Mouse (Mus musculus) brain, embryonic 14.5 days (tissue): ENCODE results near the gene Arap1. TPM values are rescaled to one million over a fixed set of nuclear protein-coding genes. Genes with fewer than 3 reads are reported as not detected.

Source experiments
- DNase-seq: peaks from one replicate; pipeline ENCODE4 v3.0.0-alpha.2; 2011; ENCODE audit warnings: low read depth
- CTCF ChIP-seq: fragments of 200-500 bp; IDR thresholded peaks from 2 replicates; pipeline ENCODE4 v1.5.1; 2012; ENCODE audit warnings: inconsistent platforms, mild to moderate bottlenecking, moderate library complexity, borderline replicate concordance; ENCODE audit not compliant: insufficient read depth, insufficient read length; ENCODE audit errors: extremely low read depth
- POLR2A ChIP-seq: fragments of 200-500 bp; IDR thresholded peaks from 2 replicates; pipeline ENCODE4 v1.6.1; 2012; ENCODE audit warnings: mild to moderate bottlenecking, inconsistent platforms, borderline replicate concordance; ENCODE audit not compliant: poor library complexity, insufficient read depth, insufficient read length, severe bottlenecking; ENCODE audit errors: extremely low read depth
- polyA plus RNA-seq: library from polyadenylated mRNA; depleted of rRNA; stranded (reverse); fragments of >200 nt; gene quantifications from 2 replicates; pipeline ENCODE4 v1.2.3, GENCODE M21; 2012

The Arap1 gene
- polyA plus RNA-seq, 1 experiment = 17.1 TPM

DNA sequence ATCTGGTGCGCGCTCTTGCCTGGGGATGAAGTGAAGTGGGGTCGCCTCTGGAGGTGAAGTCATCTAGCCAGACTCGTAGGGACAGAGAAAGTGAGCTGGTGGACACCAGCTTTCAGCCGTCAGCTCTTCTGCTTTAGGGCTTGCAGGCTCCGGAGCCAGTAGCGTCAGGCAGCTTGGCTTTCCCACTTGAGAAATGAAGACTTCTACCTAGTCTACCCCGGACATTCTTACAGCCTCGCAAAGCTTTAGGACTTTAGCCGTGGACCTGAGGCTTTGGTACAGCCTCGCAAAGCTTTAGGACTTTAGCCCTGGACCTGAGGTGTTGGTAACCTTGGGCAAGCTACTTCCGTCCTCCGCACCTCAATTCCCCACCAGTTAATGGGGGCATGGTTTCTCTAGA, 445 bp downstream of the Arap1 start:
- DNase-seq = peak; percentile 22
- no peak for TF ChIP-seq POLR2A
- TF ChIP-seq CTCF = no peak

DNA sequence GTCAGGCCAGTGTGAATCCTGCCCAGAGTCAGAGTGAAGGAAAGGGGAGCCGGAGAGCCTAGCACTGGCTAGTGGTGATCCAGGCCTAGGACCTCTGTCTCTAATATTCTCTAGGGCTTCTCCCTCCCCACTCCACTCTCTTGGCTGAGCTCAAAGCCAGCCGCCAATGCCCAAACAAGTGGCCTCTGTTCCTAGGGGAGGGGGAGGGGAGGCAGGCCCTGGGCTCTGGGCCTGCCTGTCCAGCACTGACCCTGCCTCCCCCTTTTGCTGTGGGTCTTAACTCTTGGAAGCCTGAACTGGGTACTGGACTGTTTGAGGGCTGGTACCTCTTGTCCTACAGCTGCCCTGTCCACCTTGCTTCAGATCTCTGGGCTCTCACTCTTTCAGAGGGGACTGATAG, 2.0 kb downstream of the Arap1 start:
- DNase-seq = peak; percentile 59
- TF ChIP-seq POLR2A = no peak
- no peak for TF ChIP-seq CTCF

DNA sequence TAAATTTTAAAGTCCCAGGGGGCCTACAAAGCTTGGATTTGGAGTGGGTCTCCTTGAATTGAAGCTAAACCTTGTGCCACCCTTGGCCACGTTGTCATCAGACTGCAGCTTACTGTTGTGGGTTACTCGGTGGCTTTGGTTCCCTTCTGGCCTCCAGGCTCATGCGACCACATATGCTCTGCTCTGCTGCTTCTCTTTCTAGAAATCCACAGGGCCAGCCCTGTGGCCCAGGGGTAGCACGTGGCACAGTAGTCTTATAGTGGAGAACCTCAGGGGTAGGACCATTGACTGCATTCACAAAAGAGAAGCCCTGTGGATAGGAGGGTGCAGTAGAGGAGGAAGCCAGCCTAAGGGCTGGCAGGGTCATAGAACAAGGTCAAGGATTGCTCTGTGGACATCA, 4.5 kb downstream of the Arap1 start:
- no peak for DNase-seq
- no peak for TF ChIP-seq CTCF
- no peak for TF ChIP-seq POLR2A

DNA sequence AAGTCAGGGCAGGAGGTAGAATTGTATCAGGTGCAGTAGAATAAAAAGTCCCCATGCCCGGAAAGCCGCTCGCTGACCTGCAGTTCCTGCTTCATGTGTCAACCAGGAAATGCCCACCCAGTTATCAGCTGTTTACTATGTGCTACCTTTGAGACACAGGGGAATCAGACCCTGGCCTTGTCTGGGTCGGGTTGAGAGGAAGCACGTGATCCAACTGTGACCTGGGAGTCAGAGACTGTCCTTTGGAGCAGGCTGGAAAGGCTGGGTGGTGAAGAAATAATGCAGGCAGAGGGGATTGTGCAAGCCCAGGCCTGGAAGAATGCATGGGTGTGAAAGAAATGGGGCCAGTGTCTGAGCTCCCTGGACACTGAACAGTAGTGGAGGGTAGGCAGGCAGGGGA, 6.6 kb downstream of the Arap1 start:
- DNase-seq = no peak
- TF ChIP-seq POLR2A (no peak), CTCF (no peak)

DNA sequence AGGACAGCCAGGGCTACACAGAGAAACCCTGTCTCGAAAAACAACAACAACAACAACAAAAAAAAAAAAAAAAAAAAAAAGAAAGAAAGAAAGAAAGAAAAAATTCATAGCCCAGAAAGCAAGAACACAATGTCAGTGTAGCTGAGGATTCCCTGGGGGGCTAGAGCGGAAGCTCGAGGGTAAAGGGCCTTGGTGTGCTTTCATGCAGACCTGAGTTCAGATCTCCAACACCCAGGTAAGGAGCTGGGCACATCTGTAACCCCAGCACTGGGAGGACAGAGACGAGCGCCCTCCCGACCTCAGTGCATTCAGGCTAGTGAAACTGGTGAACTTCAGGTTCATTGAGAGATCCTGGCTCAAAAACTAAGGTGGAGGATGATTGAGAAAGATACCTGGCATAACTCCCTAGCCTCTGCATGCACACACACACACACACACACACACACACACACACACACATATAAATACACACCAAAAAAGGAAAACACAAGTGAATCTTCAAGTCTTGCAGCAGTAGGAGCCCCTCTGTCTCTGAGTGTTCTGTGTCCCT, 7.8 kb downstream of the Arap1 start:
- TF ChIP-seq CTCF = no peak
- no peak for TF ChIP-seq POLR2A
- no peak for DNase-seq

DNA sequence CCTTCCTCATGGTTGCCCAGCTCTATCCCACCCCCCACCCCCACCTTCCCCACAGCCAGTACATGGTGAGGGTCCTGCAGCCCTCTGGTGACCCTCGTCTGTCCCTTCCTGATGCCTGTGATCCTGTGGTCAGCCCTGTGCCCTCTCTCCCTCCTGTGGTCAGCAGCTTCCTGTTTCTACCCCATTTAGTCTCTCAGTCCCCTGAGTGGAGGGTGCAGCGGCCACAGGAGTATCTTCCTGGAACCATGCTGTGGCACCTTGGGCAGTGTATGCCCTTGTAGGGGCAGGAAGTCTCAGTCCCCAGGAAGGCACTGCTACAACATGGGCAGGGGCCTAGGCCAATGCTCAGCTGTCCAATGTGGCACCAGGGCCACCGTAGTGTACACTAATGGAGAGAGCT, 9.0 kb downstream of the Arap1 start:
- TF ChIP-seq CTCF (no peak), POLR2A (no peak)
- DNase-seq = no peak

DNA sequence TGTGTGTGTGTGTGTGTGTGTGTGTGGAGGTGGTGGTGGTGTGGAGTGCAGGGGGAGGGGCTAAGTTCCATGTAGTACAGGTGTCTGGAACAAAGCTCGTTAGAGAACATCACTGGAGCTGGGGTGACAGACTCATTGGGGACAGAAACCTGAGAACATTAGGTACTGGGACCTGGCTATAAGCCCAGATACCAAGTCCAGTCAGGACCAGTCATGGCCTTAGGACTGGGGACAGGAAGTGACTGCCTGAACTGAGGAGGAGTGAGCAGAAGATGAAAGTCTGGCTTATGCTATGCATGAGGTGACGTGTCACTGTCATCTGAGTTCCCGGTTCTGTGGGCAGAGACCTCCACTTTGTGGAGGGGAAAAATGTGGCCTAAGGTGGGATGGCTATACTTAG, 12.5 kb downstream of the Arap1 start:
- no peak for DNase-seq
- TF ChIP-seq CTCF (no peak), POLR2A (no peak)

DNA sequence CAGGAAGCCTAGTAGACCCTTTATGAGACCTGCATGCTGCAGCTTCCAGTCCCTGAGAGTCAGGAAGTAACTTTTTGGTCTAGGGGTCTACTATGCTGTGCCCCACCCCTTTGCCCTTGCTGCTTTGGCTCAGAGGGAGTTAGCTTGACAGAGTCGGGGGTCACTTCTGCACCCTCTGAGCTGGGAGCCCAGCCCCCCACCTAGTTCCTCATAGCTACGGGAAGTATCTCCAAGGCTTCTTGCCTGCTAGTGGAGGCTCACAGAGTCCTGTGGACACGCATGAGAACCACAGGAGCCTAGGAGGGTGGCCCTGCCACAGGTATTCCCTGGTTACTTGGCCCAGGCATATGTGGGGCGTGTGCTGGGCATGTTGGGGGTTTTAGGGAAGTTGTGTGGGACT, 13.2 kb downstream of the Arap1 start:
- no peak for TF ChIP-seq POLR2A
- no peak for TF ChIP-seq CTCF
- no peak for DNase-seq

DNA sequence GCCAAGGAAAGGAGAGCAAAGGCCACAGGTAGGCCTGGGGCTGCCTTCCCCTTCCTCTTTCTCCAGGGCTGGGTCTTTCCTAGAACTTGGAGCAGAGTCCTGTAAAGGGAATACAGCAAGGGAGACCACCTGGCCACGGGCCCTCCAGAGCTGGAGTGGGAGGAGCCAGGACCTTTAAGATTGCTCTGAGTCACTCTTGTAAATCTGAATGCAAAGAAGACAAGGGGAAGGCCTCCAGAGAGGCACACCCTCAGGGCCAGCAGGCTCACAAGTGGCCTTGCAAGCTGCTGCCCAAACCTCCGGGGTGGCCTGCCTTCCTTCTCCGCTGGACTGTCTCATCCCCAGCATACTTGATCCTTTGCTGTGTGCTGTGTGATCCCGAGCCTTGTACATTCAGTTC, 13.9 kb downstream of the Arap1 start:
- no peak for DNase-seq
- no peak for TF ChIP-seq POLR2A
- no peak for TF ChIP-seq CTCF

DNA sequence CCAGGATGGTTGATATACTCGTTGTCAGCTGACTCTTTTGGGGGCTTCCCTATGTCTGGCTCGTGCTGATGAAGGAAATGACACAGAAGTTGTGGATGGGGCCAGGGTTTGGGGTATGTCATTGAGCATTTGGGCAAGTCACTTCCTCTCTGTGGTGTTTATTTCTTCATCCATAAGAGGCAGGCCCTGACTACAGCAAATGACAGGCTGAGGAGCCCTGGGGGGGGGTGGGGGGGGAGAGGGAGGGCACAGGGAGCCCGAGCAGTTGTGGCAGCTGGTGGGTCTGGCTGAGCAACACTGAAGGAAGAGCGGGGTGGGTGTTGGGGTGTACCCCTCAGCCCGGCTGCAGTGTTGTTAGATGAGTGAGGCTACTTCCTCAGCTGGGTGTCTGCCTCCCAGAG, 14.9 kb downstream of the Arap1 start:
- no peak for DNase-seq
- TF ChIP-seq POLR2A = no peak

DNA sequence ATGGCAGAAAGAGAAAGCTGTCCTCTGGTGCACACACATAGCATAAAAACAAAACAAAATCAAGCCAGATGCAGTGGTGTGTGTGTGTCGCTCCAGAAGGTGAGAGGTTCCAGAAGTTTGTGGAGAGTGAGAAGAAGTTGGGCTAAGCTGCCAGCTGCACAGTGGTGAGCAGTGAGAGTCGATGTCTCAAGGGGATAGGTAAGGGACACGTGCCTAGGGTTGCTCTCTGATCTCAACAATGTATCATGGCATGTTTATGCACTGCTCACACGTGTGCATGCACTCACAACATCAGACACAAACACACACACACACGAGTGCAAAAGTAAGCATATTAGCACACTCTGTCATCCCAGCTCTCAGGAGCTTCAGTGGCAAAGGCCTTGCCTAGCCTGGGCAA, 16.0 kb downstream of the Arap1 start:
- no peak for TF ChIP-seq POLR2A
- TF ChIP-seq CTCF = no peak
- DNase-seq = no peak

DNA sequence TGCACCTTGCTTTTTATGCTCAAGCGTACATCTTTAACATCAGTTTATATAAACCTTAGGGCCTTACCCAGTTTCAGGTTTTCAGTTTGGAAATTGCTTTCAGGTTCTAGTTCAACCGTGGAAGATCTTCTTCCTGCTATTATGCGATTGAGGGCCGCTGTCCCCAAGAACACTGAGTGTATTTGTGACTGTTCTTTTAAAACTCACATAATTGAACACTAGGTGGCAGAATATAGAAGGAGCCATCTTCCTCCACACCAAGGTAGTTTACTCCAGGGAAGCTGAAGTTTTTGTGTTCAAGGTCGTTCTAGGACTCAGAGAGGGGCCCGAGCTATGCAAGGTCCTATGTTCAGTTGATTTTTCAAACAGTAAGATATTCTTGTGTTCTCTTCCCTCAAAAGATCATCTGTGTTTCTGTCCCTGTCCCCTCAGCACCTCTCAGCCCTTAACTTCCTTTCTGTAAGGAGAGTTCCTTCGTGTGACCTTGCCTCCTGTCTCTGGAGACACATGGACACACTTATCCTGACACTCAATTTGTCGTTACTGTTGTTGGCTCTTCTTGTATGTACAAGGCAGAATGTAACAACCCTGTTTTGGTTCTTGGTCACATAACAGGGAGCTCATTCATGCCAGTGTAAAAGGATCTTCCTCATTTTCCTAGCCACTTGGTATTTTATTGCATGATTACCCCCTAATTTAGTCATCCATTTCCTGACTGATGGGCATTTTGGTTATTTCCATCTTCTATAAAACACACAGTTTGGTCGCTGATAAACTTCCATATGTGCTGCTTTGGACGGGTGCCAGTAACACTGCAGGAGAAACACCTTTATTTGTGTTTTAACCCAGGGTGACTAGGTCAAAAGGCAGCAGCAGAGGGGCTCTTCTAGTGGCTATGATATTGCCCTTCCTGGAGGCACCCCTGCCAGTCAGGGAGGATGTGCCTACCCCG, 20.3 kb downstream of the Arap1 start:
- DNase-seq = no peak
- no peak for TF ChIP-seq CTCF
- TF ChIP-seq POLR2A = no peak

DNA sequence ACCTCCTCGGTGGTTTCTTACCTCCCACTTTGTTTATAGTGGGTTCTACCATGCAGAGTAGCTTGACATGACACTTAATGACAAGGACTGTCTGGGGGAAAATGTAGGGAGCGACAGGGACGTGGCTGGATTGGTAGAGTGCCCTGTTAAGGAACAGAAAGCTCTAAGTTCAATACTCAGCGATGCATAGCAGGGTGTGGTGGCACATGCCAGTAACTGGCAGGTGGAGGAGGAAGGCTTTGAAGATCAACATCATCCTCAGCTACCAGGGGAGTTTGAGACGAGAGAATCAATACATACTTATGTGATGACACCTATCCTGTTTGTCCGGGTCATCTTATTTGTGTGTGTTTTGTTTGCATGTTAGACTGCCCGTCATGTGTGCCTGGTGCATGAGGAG, 21.8 kb downstream of the Arap1 start:
- no peak for DNase-seq
- TF ChIP-seq CTCF (no peak), POLR2A (no peak)

DNA sequence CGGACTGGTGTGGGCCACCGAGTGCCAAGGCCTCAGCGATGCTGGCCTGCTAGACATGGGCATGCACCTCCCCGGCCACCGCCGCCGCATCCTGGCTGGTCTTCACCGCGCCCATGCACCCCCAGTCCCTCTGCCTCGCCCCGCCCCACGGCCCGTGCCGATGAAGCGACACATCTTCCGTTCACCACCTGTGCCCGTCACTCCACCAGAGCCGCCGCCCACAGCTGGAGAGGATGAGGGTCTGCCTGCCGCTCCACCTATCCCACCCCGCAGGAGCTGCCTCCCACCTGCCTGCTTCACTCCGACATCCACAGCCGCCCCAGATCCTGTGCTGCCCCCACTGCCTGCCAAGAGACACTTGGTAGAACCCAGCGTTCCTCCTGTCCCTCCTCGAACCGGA, 25.2 kb downstream of the Arap1 start:
- TF ChIP-seq POLR2A (no peak), CTCF (no peak)
- DNase-seq = no peak
